Mouse (Mus musculus): Measurements from ENCODE around the gene Fcgrt.

The Fcgrt gene

GRCm38 (mm10) chr7:45058607-45059571 is 44.8 kb downstream of the Fcgrt start:
- in situ Hi-C loops (cut with MboI, MseI) = no loop called here

GRCm38 (mm10) chr7:45056972-45057348 is 46.7 kb downstream of the Fcgrt start:
- in situ Hi-C loops (cut with MboI, MseI) = no loop called here

- in situ Hi-C loops (cut with MboI, MseI) = no loop called here
These were observed 47.2 kb downstream of the Fcgrt start for GRCm38 (mm10) chr7:45056329-45056971.

- in situ Hi-C loops (cut with MboI, MseI) = no loop called here
These were observed 49.6 kb downstream of the Fcgrt start for GRCm38 (mm10) chr7:45053931-45054510.

GRCm38 (mm10) chr7:45053117-45053930 is 50.3 kb downstream of the Fcgrt start:
- in situ Hi-C loops (cut with MboI, MseI) = no loop called here

GRCm38 (mm10) chr7:45052862-45053116 is 50.9 kb downstream of the Fcgrt start, which contains the start of gene Prr12:
Gene Prr12 (minus strand): TSS chr7:45052881.
- in situ Hi-C loops (cut with MboI, MseI) = no loop called here

GRCm38 (mm10) chr7:45052181-45052861 is 51.3 kb downstream of the Fcgrt start:
- in situ Hi-C loops (cut with MboI, MseI) = no loop called here

- in situ Hi-C loops (cut with MboI, MseI) = no loop called here
These were observed 52.1 kb downstream of the Fcgrt start for GRCm38 (mm10) chr7:45051601-45051974.

GRCm38 (mm10) chr7:45050945-45051600 is 52.6 kb downstream of the Fcgrt start:
- in situ Hi-C loops (cut with MboI, MseI) = no loop called here

GRCm38 (mm10) chr7:45048923-45049657 is 54.6 kb downstream of the Fcgrt start:
- in situ Hi-C loops (cut with MboI, MseI) = no loop called here

GRCm38 (mm10) chr7:45048001-45048890 is 55.4 kb downstream of the Fcgrt start:
- in situ Hi-C loops (cut with MboI, MseI) = no loop called here

GRCm38 (mm10) chr7:45047491-45047890 is 56.2 kb downstream of the Fcgrt start:
- in situ Hi-C loops (cut with MboI, MseI) = no loop called here

- in situ Hi-C loops (cut with MboI, MseI) = no loop called here
These were observed 56.7 kb downstream of the Fcgrt start for GRCm38 (mm10) chr7:45046853-45047350.

GRCm38 (mm10) chr7:45045741-45046140 is 57.9 kb downstream of the Fcgrt start:
- in situ Hi-C loops (cut with MboI, MseI) = no loop called here

- in situ Hi-C loops (cut with MboI, MseI) = no loop called here
These were observed 60.3 kb downstream of the Fcgrt start for GRCm38 (mm10) chr7:45043307-45043706.

Measured in T-helper 17 cell (primary cell).